Mouse (Mus musculus) bone marrow, adult 2 months (tissue): ENCODE data around the gene 1110004F10Rik.

Experiments
- CTCF ChIP-seq: fragments of 200-500 bp; IDR thresholded peaks from 2 replicates; pipeline ENCODE4 v1.5.1; 2011; ENCODE audit warnings: low read length, control low read depth; ENCODE audit not compliant: control insufficient read depth, insufficient read depth
- POLR2A ChIP-seq: fragments of 200-500 bp; IDR thresholded peaks from 2 replicates; pipeline ENCODE4 v1.6.1; 2011; ENCODE audit warnings: low read depth, mild to moderate bottlenecking, control low read depth, low read length, borderline replicate concordance; ENCODE audit not compliant: control insufficient read depth

DNA sequence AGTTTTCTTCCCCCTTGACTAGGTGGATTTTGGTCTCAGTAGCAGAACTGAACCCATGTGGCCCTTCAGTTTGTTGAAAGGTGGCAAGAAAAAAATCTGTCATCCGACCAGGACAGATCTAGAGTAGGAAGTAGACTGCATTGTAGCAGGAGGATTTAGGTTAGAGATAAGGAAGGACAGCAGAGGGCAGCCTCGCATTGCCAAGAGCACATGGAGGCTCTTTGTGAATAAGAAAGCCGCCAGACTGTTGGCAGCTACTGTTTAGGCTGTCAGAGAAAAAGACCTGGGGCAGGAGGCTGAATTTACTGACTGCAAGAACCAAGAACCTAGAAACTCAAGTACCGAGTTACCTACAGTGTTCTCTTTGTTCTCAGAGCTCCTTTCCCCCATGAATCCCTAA, 92.2 kb downstream of the 1110004F10Rik start:
- no peak for TF ChIP-seq CTCF
- no peak for TF ChIP-seq POLR2A
